Mouse (Mus musculus): ENCODE results near the gene Mapk8. TPM values are rescaled to one million over a fixed set of nuclear protein-coding genes. Genes with fewer than 3 reads are reported as not detected.

Mapk8 gene
- total RNA-seq, 1 experiment: 19.6 TPM

- no peaks in the 10 kb centered on the region for H3K36me3 ChIP-seq (ENCODE audit: control insufficient read depth, insufficient read depth, low read length, poor library complexity, severe bottlenecking)
- in situ Hi-C loops (cut with MboI; ENCODE audit: low sequenced_read_pairs in 2 of 2, unreplicated experiment in 2 of 2): no loop called here
- H3K27ac ChIP-seq (ENCODE audit: insufficient read depth, low read depth, low read length, poor library complexity, severe bottlenecking): no peak overlapping the region
- no peaks in the 10 kb centered on the region for H3K9me3 ChIP-seq (ENCODE audit: control insufficient read depth, insufficient read depth, low read depth, low read length)
- DNase-seq (ENCODE audit: low read depth, low spot score): no peak
- no peaks in the 10 kb centered on the region for H3K4me1 ChIP-seq (ENCODE audit: control insufficient read depth in 2 of 2, insufficient read depth in 2 of 2, low read length in 2 of 2, poor library complexity in 1 of 2)
- no peak overlapping the region for H3K9ac ChIP-seq (ENCODE audit: insufficient read depth, low read depth, low read length, poor library complexity, severe bottlenecking)
- no peak for TF ChIP-seq ZC3H11A (IDR thresholded peaks at IDR 0.05; ENCODE audit: borderline replicate concordance, low read depth, low read length)
- TF ChIP-seq CHD2 (IDR thresholded peaks at IDR 0.05; ENCODE audit: low read depth, low read length): no peak
- no peak for TF ChIP-seq HCFC1 (IDR thresholded peaks at IDR 0.05; ENCODE audit: borderline replicate concordance, insufficient read depth, low read length)
- no peak for TF ChIP-seq ZNF384 (IDR thresholded peaks at IDR 0.05; ENCODE audit: low read depth, low read length)
- TF ChIP-seq MAFK (IDR thresholded peaks at IDR 0.05; ENCODE audit: insufficient read depth, low read depth, low read length): no peak
- no peak overlapping the region for H3K4me3 ChIP-seq (ENCODE audit: insufficient read depth in 1 of 2, low read depth in 1 of 2, low read length in 2 of 2, poor library complexity in 1 of 2, severe bottlenecking in 1 of 2)
These were observed 48.7 kb downstream of the Mapk8 start for GRCm38 (mm10) chr14:33398065-33398860.

- no peak for DNase-seq (ENCODE audit: low read depth, low spot score)
- in situ Hi-C loops (cut with MboI; ENCODE audit: low sequenced_read_pairs in 2 of 2, unreplicated experiment in 2 of 2): no loop called here
- TF ChIP-seq MAFK (IDR thresholded peaks at IDR 0.05; ENCODE audit: insufficient read depth, low read depth, low read length): no peak
- TF ChIP-seq ZC3H11A (IDR thresholded peaks at IDR 0.05; ENCODE audit: borderline replicate concordance, low read depth, low read length): no peak
- TF ChIP-seq HCFC1 (IDR thresholded peaks at IDR 0.05; ENCODE audit: borderline replicate concordance, insufficient read depth, low read length): no peak
- no peak for TF ChIP-seq CHD2 (IDR thresholded peaks at IDR 0.05; ENCODE audit: low read depth, low read length)
- no peak for TF ChIP-seq ZNF384 (IDR thresholded peaks at IDR 0.05; ENCODE audit: low read depth, low read length)
- Histone ChIP-seq H3K4me1 (ENCODE audit: control insufficient read depth in 2 of 2, insufficient read depth in 2 of 2, low read length in 2 of 2, poor library complexity in 1 of 2) (no peaks in the 10 kb centered on the region), H3K36me3 (ENCODE audit: control insufficient read depth, insufficient read depth, low read length, poor library complexity, severe bottlenecking) (no peaks in the 10 kb centered on the region; the same call in 1 of the 2 replicates), H3K9me3 (ENCODE audit: control insufficient read depth, insufficient read depth, low read depth, low read length) (no peaks in the 10 kb centered on the region), H3K4me3 (ENCODE audit: insufficient read depth in 1 of 2, low read depth in 1 of 2, low read length in 2 of 2, poor library complexity in 1 of 2, severe bottlenecking in 1 of 2) (no peak overlapping the region), H3K9ac (ENCODE audit: insufficient read depth, low read depth, low read length, poor library complexity, severe bottlenecking) (no peak overlapping the region), H3K27ac (ENCODE audit: insufficient read depth, low read depth, low read length, poor library complexity, severe bottlenecking) (no peak overlapping the region)
These were observed 66.0 kb downstream of the Mapk8 start for GRCm38 (mm10) chr14:33380830-33381457.

GRCm38 (mm10) chr14:33378723-33379122 lies 68.2 kb downstream of the Mapk8 start:
- TF ChIP-seq ZC3H11A (IDR thresholded peaks at IDR 0.05; ENCODE audit: borderline replicate concordance, low read depth, low read length): no peak
- TF ChIP-seq ZNF384 (IDR thresholded peaks at IDR 0.05; ENCODE audit: low read depth, low read length): no peak
- TF ChIP-seq HCFC1 (IDR thresholded peaks at IDR 0.05; ENCODE audit: borderline replicate concordance, insufficient read depth, low read length): no peak
- no peak for TF ChIP-seq MAFK (IDR thresholded peaks at IDR 0.05; ENCODE audit: insufficient read depth, low read depth, low read length)
- no peak for TF ChIP-seq CHD2 (IDR thresholded peaks at IDR 0.05; ENCODE audit: low read depth, low read length)
- no peaks in the 10 kb centered on the region; the same call in 1 of the 2 replicates for H3K36me3 ChIP-seq (ENCODE audit: control insufficient read depth, insufficient read depth, low read length, poor library complexity, severe bottlenecking)

GRCm38 (mm10) chr14:33377211-33377610 lies 69.7 kb downstream of the Mapk8 start:
- Histone ChIP-seq H3K9ac (ENCODE audit: insufficient read depth, low read depth, low read length, poor library complexity, severe bottlenecking) (no peak overlapping the region), H3K9me3 (ENCODE audit: control insufficient read depth, insufficient read depth, low read depth, low read length) (no peaks in the 10 kb centered on the region), H3K27ac (ENCODE audit: insufficient read depth, low read depth, low read length, poor library complexity, severe bottlenecking) (no peak overlapping the region), H3K4me3 (ENCODE audit: insufficient read depth in 1 of 2, low read depth in 1 of 2, low read length in 2 of 2, poor library complexity in 1 of 2, severe bottlenecking in 1 of 2) (no peak overlapping the region), H3K36me3 (ENCODE audit: control insufficient read depth, insufficient read depth, low read length, poor library complexity, severe bottlenecking) (no peaks in the 10 kb centered on the region), H3K4me1 (ENCODE audit: control insufficient read depth in 2 of 2, insufficient read depth in 2 of 2, low read length in 2 of 2, poor library complexity in 1 of 2) (no peaks in the 10 kb centered on the region)
- TF ChIP-seq HCFC1 (IDR thresholded peaks at IDR 0.05; ENCODE audit: borderline replicate concordance, insufficient read depth, low read length) (no peak), CHD2 (IDR thresholded peaks at IDR 0.05; ENCODE audit: low read depth, low read length) (no peak), ZC3H11A (IDR thresholded peaks at IDR 0.05; ENCODE audit: borderline replicate concordance, low read depth, low read length) (no peak), MAFK (IDR thresholded peaks at IDR 0.05; ENCODE audit: insufficient read depth, low read depth, low read length) (no peak), ZNF384 (IDR thresholded peaks at IDR 0.05; ENCODE audit: low read depth, low read length) (no peak)
- no peak for DNase-seq (ENCODE audit: low read depth, low spot score)
- in situ Hi-C loops (cut with MboI; ENCODE audit: low sequenced_read_pairs in 2 of 2, unreplicated experiment in 2 of 2): no loop called here

More at GRCm38 (mm10) chr14:33378723-33379122, 68.2 kb downstream of the Mapk8 start:
- in situ Hi-C loops (cut with MboI; ENCODE audit: low sequenced_read_pairs in 2 of 2, unreplicated experiment in 2 of 2): no loop called here
- Histone ChIP-seq H3K4me1 (ENCODE audit: control insufficient read depth in 2 of 2, insufficient read depth in 2 of 2, low read length in 2 of 2, poor library complexity in 1 of 2) (no peaks in the 10 kb centered on the region), H3K9me3 (ENCODE audit: control insufficient read depth, insufficient read depth, low read depth, low read length) (no peaks in the 10 kb centered on the region), H3K27ac (ENCODE audit: insufficient read depth, low read depth, low read length, poor library complexity, severe bottlenecking) (no peak overlapping the region), H3K4me3 (ENCODE audit: insufficient read depth in 1 of 2, low read depth in 1 of 2, low read length in 2 of 2, poor library complexity in 1 of 2, severe bottlenecking in 1 of 2) (no peak overlapping the region), H3K9ac (ENCODE audit: insufficient read depth, low read depth, low read length, poor library complexity, severe bottlenecking) (no peak overlapping the region)
- DNase-seq (ENCODE audit: low read depth, low spot score): no peak
